Mouse (Mus musculus): ENCODE measurements around the gene P4htm. TPM values are rescaled to one million over a fixed set of nuclear protein-coding genes. Genes with fewer than 3 reads are reported as not detected.

The P4htm gene
- polyA plus RNA-seq, 1 experiment from 2014 or later, result 6.7 TPM

- WGBS, result 51% methylated on average over 26 of the region's 26 CpGs
Observed at GRCm38 (mm10) chr9:108573774-108574690, 23.4 kb downstream of the P4htm start.

GRCm38 (mm10) chr9:108572321-108572720, 25.1 kb downstream of the P4htm start:
- no peak overlapping the region for H3K4me2 ChIP-seq (replicated peaks; ENCODE audit: low read depth, low read length)
- no peak overlapping the region for H3K9ac ChIP-seq (ENCODE audit: low read depth, low read length)
- WGBS, result 91% methylated on average over 10 of the region's 10 CpGs
- H3K27me3 ChIP-seq (ENCODE audit: control insufficient read depth, insufficient read depth, low read length), result no peaks in the 10 kb centered on the region
- H3K4me3 ChIP-seq (ENCODE audit: low read depth, low read length), result no peak overlapping the region
- peaks cover 16% of the 10 kb centered on the region for H3K36me3 ChIP-seq (ENCODE audit: control insufficient read depth, insufficient read depth, low read length)
- no peaks in the 10 kb centered on the region for H3K9me3 ChIP-seq (ENCODE audit: control insufficient read depth, low read length)
- peaks cover 17% of the 10 kb centered on the region for H3K4me1 ChIP-seq (replicated peaks; ENCODE audit: control insufficient read depth, insufficient read depth, low read length)
- ATAC-seq (ENCODE audit: low FRiP score) (no peak), DNase-seq (ENCODE audit: low spot score) (no peak)
- no peak overlapping the region for H3K27ac ChIP-seq (ENCODE audit: low read depth, low read length)

More at GRCm38 (mm10) chr9:108573774-108574690, 23.4 kb downstream of the P4htm start:
- Histone ChIP-seq H3K27ac (ENCODE audit: low read depth, low read length) (no peak overlapping the region), H3K4me1 (replicated peaks; ENCODE audit: control insufficient read depth, insufficient read depth, low read length) (peaks cover 10% of the 10 kb centered on the region; the same call in 1 of the 2 replicates), H3K9ac (ENCODE audit: low read depth, low read length) (no peak overlapping the region), H3K4me3 (ENCODE audit: low read depth, low read length) (no peak overlapping the region), H3K4me2 (replicated peaks; ENCODE audit: low read depth, low read length) (no peak overlapping the region), H3K27me3 (ENCODE audit: control insufficient read depth, insufficient read depth, low read length) (no peaks in the 10 kb centered on the region), H3K36me3 (ENCODE audit: control insufficient read depth, insufficient read depth, low read length) (peaks cover 16% of the 10 kb centered on the region), H3K9me3 (ENCODE audit: control insufficient read depth, low read length) (no peaks in the 10 kb centered on the region)
- peak; percentile 83 for DNase-seq (ENCODE audit: low spot score)
- no peak for ATAC-seq (ENCODE audit: low FRiP score)

- no peak for ATAC-seq (ENCODE audit: low FRiP score)
- Histone ChIP-seq H3K9ac (ENCODE audit: low read depth, low read length) (no peak overlapping the region), H3K27ac (ENCODE audit: low read depth, low read length) (no peak overlapping the region), H3K4me2 (replicated peaks; ENCODE audit: low read depth, low read length) (no peak overlapping the region), H3K9me3 (ENCODE audit: control insufficient read depth, low read length) (no peaks in the 10 kb centered on the region), H3K4me1 (replicated peaks; ENCODE audit: control insufficient read depth, insufficient read depth, low read length) (peaks cover 11% of the 10 kb centered on the region), H3K4me3 (ENCODE audit: low read depth, low read length) (no peak overlapping the region; the same call in 1 of the 2 replicates), H3K27me3 (ENCODE audit: control insufficient read depth, insufficient read depth, low read length) (no peaks in the 10 kb centered on the region), H3K36me3 (ENCODE audit: control insufficient read depth, insufficient read depth, low read length) (peaks cover 16% of the 10 kb centered on the region)
- 96% methylated on average over 16 of the region's 16 CpGs for WGBS
- DNase-seq (ENCODE audit: low spot score), result no peak
Observed at GRCm38 (mm10) chr9:108571401-108571973, 26.0 kb downstream of the P4htm start.

GRCm38 (mm10) chr9:108570207-108570896, 27.1 kb downstream of the P4htm start:
- DNase-seq (ENCODE audit: low spot score), result peak; percentile 85
- Histone ChIP-seq H3K4me2 (replicated peaks; ENCODE audit: low read depth, low read length) (peak overlapping the region; percentile 95), H3K9ac (ENCODE audit: low read depth, low read length) (peak overlapping the region; percentile 68), H3K4me1 (replicated peaks; ENCODE audit: control insufficient read depth, insufficient read depth, low read length) (peaks cover 16% of the 10 kb centered on the region), H3K9me3 (ENCODE audit: control insufficient read depth, low read length) (no peaks in the 10 kb centered on the region), H3K27me3 (ENCODE audit: control insufficient read depth, insufficient read depth, low read length) (no peaks in the 10 kb centered on the region), H3K27ac (ENCODE audit: low read depth, low read length) (peak overlapping the region; percentile 62; the same call in 1 of the 2 replicates), H3K36me3 (ENCODE audit: control insufficient read depth, insufficient read depth, low read length) (peaks cover 13% of the 10 kb centered on the region), H3K4me3 (ENCODE audit: low read depth, low read length) (peak overlapping the region; percentile 56)
- ATAC-seq (ENCODE audit: low FRiP score), result no peak
- 2% methylated on average over 40 of the region's 40 CpGs for WGBS

- Histone ChIP-seq H3K36me3 (ENCODE audit: control insufficient read depth, insufficient read depth, low read length) (peaks cover 12% of the 10 kb centered on the region), H3K4me1 (replicated peaks; ENCODE audit: control insufficient read depth, insufficient read depth, low read length) (peaks cover 16% of the 10 kb centered on the region)
Observed at GRCm38 (mm10) chr9:108569381-108570206, 27.9 kb downstream of the P4htm start, which contains the start of gene Dalrd3. Gene Dalrd3 (plus strand): TSS chr9:108569886.

GRCm38 (mm10) chr9:108568511-108568921, 29.0 kb downstream of the P4htm start:
- peak overlapping the region; percentile 93; the same call in 1 of the 2 replicates for H3K4me2 ChIP-seq (replicated peaks; ENCODE audit: low read depth, low read length)
- no peak for DNase-seq (ENCODE audit: low spot score)
- no peak overlapping the region for H3K27ac ChIP-seq (ENCODE audit: low read depth, low read length)
- 78% methylated on average over 17 of the region's 17 CpGs for WGBS
- H3K4me1 ChIP-seq (replicated peaks; ENCODE audit: control insufficient read depth, insufficient read depth, low read length), result peaks cover 16% of the 10 kb centered on the region
- H3K27me3 ChIP-seq (ENCODE audit: control insufficient read depth, insufficient read depth, low read length), result no peaks in the 10 kb centered on the region
- H3K4me3 ChIP-seq (ENCODE audit: low read depth, low read length), result no peak overlapping the region
- ATAC-seq (ENCODE audit: low FRiP score), result no peak
- H3K9ac ChIP-seq (ENCODE audit: low read depth, low read length), result no peak overlapping the region
- H3K36me3 ChIP-seq (ENCODE audit: control insufficient read depth, insufficient read depth, low read length), result peaks cover 17% of the 10 kb centered on the region
- no peaks in the 10 kb centered on the region for H3K9me3 ChIP-seq (ENCODE audit: control insufficient read depth, low read length)

More at GRCm38 (mm10) chr9:108569381-108570206, 27.9 kb downstream of the P4htm start, which contains the start of gene Dalrd3:
- ATAC-seq (ENCODE audit: low FRiP score) (peak; percentile 75), DNase-seq (ENCODE audit: low spot score) (peak; percentile 94)
- 7% methylated on average over 42 of the region's 42 CpGs for WGBS
- H3K27ac ChIP-seq (ENCODE audit: low read depth, low read length), result peak within 1 kb of the TSS; percentile 62; the same call in 1 of the 2 replicates
- H3K9me3 ChIP-seq (ENCODE audit: control insufficient read depth, low read length), result no peaks in the 10 kb centered on the region
- H3K4me3 ChIP-seq (ENCODE audit: low read depth, low read length), result peak within 1 kb of the TSS; percentile 56
- H3K9ac ChIP-seq (ENCODE audit: low read depth, low read length), result peak within 1 kb of the TSS; percentile 68
- H3K27me3 ChIP-seq (ENCODE audit: control insufficient read depth, insufficient read depth, low read length), result no peaks in the 10 kb centered on the region
- H3K4me2 ChIP-seq (replicated peaks; ENCODE audit: low read depth, low read length), result peak within 1 kb of the TSS; percentile 95

GRCm38 (mm10) chr9:108567931-108568419, 29.5 kb downstream of the P4htm start:
- ATAC-seq (ENCODE audit: low FRiP score), result no peak
- H3K27me3 ChIP-seq (ENCODE audit: control insufficient read depth, insufficient read depth, low read length), result no peaks in the 10 kb centered on the region
- peaks cover 16% of the 10 kb centered on the region for H3K4me1 ChIP-seq (replicated peaks; ENCODE audit: control insufficient read depth, insufficient read depth, low read length)
- DNase-seq (ENCODE audit: low spot score), result no peak
- H3K9me3 ChIP-seq (ENCODE audit: control insufficient read depth, low read length), result no peaks in the 10 kb centered on the region
- peak overlapping the region; percentile 53 for H3K4me3 ChIP-seq (ENCODE audit: low read depth, low read length)
- peak overlapping the region; percentile 93 for H3K4me2 ChIP-seq (replicated peaks; ENCODE audit: low read depth, low read length)
- H3K9ac ChIP-seq (ENCODE audit: low read depth, low read length), result peak overlapping the region; percentile 74
- WGBS, result 11% methylated on average over 18 of the region's 18 CpGs
- peak overlapping the region; percentile 88 for H3K27ac ChIP-seq (ENCODE audit: low read depth, low read length)
- peaks cover 15% of the 10 kb centered on the region for H3K36me3 ChIP-seq (ENCODE audit: control insufficient read depth, insufficient read depth, low read length)

All from hindbrain, embryonic 11.5 days (tissue).